Mouse (Mus musculus) embryonic facial prominence, embryonic 14.5 days (tissue): Measurements from ENCODE around the gene Usp29. TPM values are rescaled to one million over a fixed set of nuclear protein-coding genes. Genes with fewer than 3 reads are reported as not detected.

Source experiments
- ATAC-seq: fragments of 200-750 bp; cut with Nextera tagmentation; 2 replicates; pipeline ENCODE4 v1.8.0; 2017; ENCODE audit warnings: low read depth, moderate number of reproducible peaks, moderate TSS enrichment
- DNase-seq: peaks from one replicate; pipeline ENCODE4 v3.0.0-alpha.2; 2015; ENCODE audit warnings: low spot score
- H3K27ac ChIP-seq: fragments of 300-500 bp; sonication (generic); replicated peaks from 2 replicates; pipeline ENCODE4 v1.5.1; 2014; ENCODE audit warnings: low read depth, mild to moderate bottlenecking, low read length, moderate library complexity
- H3K27me3 ChIP-seq: fragments of 300-500 bp; sonication (generic); replicated peaks from 2 replicates; pipeline ENCODE4 v1.6.1; 2014; ENCODE audit warnings: low read length; ENCODE audit not compliant: control insufficient read depth, insufficient read depth
- H3K36me3 ChIP-seq: fragments of 300-500 bp; sonication (generic); 2 replicates; pipeline ENCODE4 v1.6.1; 2014; ENCODE audit warnings: low read length, mixed read lengths; ENCODE audit not compliant: control insufficient read depth, insufficient read depth
- H3K4me1 ChIP-seq: fragments of 300-500 bp; sonication (generic); 2 replicates; pipeline ENCODE4 v1.6.1; 2014; ENCODE audit warnings: antibody characterized with exemption, low read length; ENCODE audit not compliant: control insufficient read depth, insufficient read depth
- H3K4me2 ChIP-seq: fragments of 300-500 bp; sonication (generic); 2 replicates; pipeline ENCODE4 v1.6.1; 2014; ENCODE audit warnings: low read depth, mild to moderate bottlenecking, low read length, moderate library complexity, mixed read lengths
- H3K4me3 ChIP-seq: fragments of 300-500 bp; sonication (generic); 2 replicates; pipeline ENCODE4 v1.5.1; 2014; ENCODE audit warnings: low read depth, mild to moderate bottlenecking, low read length
- H3K9ac ChIP-seq: fragments of 300-500 bp; sonication (generic); 2 replicates; pipeline ENCODE4 v1.6.1; 2014; ENCODE audit warnings: low read depth, mild to moderate bottlenecking, low read length, moderate library complexity, mixed read lengths
- H3K9me3 ChIP-seq: fragments of 300-500 bp; sonication (generic); 2 replicates; pipeline ENCODE4 v1.6.1; 2016; ENCODE audit warnings: low read length; ENCODE audit not compliant: control insufficient read depth
- WGBS: fragments of 180-500 bp; shearing (Covaris S2); extraction: QIAGEN DNeasy Blood & Tissue Kit; methylation state at CpG from one replicate; pipeline ENCODE4 v1.1.7; 2014; 5-methylcytosine and 5-hydroxymethylcytosine counted together
- polyA plus RNA-seq: library from polyadenylated mRNA; unstranded; fragments of >200 nt; fragmentation: Nextera tagmentation; extraction: Ambion mirVana; gene quantifications from 2 replicates; pipeline ENCODE4 v1.2.1, GENCODE M21; 2014

The Usp29 gene
- 12.2 and 12.7 TPM in 2 replicates for polyA plus RNA-seq

DNA sequence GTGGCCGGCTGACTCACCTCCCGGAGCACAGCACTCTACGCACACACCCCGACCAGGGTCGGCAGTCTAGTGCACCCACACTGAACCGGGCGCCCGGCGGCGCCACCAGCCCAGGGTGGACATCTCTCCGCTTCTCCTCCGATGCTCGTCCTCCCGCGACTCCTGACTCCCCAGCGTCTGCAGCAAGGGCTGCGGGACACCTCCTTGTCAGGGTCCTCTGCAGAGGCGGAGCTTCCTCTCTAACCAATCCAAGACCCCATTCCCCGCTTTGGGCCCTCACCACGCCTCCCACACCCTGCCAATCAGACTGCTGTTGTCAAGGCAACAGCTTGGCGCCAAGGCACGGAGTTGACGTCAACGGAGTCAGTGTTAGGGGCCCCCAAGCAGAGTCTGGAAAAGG lies at the start of gene Usp29, which contains the start of gene Peg3:
Usp29 (plus strand) TSS at position 338 of the 400 bp plus-strand sequence.
Peg3 (minus strand) TSS at position 191 of the 400 bp plus-strand sequence.
- peaks cover 12% of the 10 kb centered on the region for H3K36me3 ChIP-seq
- H3K9ac ChIP-seq = peak within 1 kb of the TSS; percentile 79
- H3K9me3 ChIP-seq = peaks cover 44% of the 10 kb centered on the region
- no peaks in the 10 kb centered on the region for H3K27me3 ChIP-seq
- no peaks in the 10 kb centered on the region for H3K4me1 ChIP-seq
- WGBS = 61% methylated on average over 24 of the region's 24 CpGs
- ATAC-seq = peak; percentile 54
- H3K4me3 ChIP-seq = peak within 1 kb of the TSS; percentile 63
- peak within 1 kb of the TSS; percentile 56 for H3K4me2 ChIP-seq
- DNase-seq = peak; percentile 97
- H3K27ac ChIP-seq = peak within 1 kb of the TSS; percentile 90

DNA sequence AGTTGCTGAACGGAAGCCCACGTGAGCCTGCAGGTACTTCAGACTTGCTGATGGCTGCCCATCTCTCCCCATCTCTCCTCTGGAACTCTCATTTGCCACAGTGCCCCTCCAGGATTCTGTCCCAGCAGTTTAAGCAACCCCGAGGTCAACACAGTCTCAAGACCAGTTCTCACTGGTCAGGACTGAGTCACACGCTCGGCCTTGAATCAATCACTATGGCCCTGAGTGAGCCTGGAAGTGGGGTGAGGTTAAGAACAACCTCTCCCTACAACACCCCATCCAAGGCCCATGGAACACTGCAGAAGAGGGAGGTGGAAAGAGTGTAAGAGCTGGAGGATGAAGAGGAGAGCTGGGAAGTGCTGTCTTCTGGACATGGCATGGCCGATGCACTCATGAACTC lies 44.9 kb upstream of the Usp29 start:
- no peak for DNase-seq
- no peak overlapping the region for H3K4me3 ChIP-seq
- ATAC-seq = no peak
- no peaks in the 10 kb centered on the region for H3K9me3 ChIP-seq
- no peaks in the 10 kb centered on the region for H3K27me3 ChIP-seq
- H3K4me1 ChIP-seq = no peaks in the 10 kb centered on the region
- WGBS = 93% methylated on average over 6 of the region's 6 CpGs
- H3K27ac ChIP-seq = no peak overlapping the region
- peaks cover 12% of the 10 kb centered on the region for H3K36me3 ChIP-seq
- H3K9ac ChIP-seq = no peak overlapping the region
- H3K4me2 ChIP-seq = no peak overlapping the region

DNA sequence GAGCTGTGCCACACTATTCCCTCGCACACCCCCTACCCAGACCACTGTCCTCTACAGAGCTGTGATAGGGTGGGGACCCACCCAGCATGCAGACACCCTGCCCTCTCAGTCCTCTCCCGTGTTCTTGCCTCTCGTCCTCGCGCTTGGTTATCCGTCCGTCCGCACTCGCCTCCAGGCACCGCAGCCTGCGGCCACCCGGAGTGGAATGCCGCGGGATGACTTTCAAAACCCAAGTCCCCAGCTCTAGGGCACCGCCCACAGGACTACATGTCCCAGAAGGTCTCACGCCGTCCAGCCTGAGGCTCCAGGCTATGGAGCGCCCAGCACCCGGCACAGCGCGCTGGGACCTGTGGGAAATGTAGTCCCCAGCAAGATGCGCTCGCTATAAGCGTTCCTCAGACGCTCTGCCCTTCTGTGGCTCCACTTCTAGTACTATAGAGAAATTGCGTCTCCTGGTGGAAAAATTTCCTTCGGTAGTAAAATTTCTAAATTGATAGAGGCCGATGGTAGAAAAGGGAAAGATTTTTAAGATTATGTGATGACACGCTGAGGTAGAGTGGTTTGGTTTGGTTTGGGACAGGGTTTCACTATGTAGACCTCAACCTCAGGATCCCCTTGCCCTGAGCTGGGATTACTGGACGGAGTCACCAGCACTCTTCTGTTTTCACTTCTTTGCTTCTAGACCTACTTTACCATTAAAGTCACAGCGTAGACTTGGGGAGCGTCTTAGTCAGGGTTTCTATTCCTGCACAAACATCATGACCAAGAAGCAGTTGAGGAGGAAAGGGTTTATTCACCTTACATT lies 33.9 kb upstream of the Usp29 start, which contains the start of gene Zim1:
Zim1 (minus strand) TSS at position 210 of the 805 bp plus-strand sequence.
- 10% methylated on average over 32 of the region's 32 CpGs for WGBS
- H3K9ac ChIP-seq = peak within 1 kb of the TSS; percentile 71
- H3K27ac ChIP-seq = peak within 1 kb of the TSS; percentile 35
- no peaks in the 10 kb centered on the region for H3K4me1 ChIP-seq
- H3K36me3 ChIP-seq = no peaks in the 10 kb centered on the region
- peak within 1 kb of the TSS; percentile 65 for H3K4me2 ChIP-seq
- H3K4me3 ChIP-seq = peak within 1 kb of the TSS; percentile 58
- H3K9me3 ChIP-seq = no peaks in the 10 kb centered on the region
- no peaks in the 10 kb centered on the region for H3K27me3 ChIP-seq
- DNase-seq = peak; percentile 98
- peak; percentile 100 for ATAC-seq

DNA sequence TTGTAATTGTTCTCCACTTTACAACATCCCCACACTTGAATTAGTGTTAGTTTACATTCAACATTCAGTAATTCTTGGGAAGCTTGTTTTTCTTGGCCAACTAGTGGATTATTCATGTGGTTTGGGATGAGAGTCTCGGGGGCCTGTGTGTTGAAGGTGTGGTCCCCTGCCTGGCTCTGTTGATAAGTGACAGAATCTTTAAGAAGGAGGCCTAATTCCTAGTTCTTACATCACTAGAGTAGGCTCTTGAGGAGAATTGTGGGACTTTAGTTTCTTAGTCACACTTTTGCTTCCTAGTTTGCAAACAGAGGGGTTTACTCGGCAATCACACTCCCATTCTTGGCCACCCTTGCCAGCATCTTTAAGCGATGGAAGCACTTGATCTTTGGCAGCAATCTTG lies 31.1 kb upstream of the Usp29 start:
- Histone ChIP-seq H3K4me3 (no peak overlapping the region), H3K9me3 (no peaks in the 10 kb centered on the region), H3K4me2 (no peak overlapping the region), H3K9ac (no peak overlapping the region), H3K27ac (no peak overlapping the region), H3K27me3 (no peaks in the 10 kb centered on the region), H3K4me1 (no peaks in the 10 kb centered on the region), H3K36me3 (no peaks in the 10 kb centered on the region)
- WGBS = 83% methylated on average over 3 of the region's 3 CpGs
- no peak for ATAC-seq
- DNase-seq = no peak

DNA sequence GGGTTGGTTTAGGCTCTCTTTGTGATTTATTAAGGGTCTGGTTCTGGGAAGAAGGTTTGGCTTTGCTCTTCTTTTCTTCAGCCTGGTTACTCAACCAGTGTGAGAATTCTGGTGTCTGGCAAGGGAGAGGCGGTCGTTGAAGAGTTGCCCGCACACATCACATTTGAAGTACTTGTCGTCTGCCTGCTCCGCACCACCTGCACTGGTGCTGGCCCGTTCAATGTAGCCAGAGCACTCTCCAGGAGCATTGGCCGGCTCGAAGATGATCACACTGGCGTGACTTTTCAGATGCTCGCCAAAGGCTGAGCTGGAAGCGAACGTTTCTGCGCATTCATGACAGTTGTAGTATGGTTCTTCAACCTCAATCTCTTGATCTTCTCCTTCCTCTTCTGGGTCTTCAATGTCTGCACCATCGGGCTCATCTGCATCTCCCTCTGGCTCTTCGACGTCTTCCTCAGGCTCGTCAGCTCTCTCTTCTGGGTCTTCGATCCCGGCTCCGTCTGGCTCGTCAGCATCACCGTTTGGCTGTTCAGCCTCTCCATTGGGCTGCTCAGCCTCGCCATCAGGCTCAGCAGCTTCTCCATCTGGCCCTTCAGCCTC lies 22.9 kb upstream of the Usp29 start:
- Histone ChIP-seq H3K9me3 (0 out of 2 replicates have a peak, but pooled peaks cover 5% of the 10 kb centered on the region), H3K27me3 (no peaks in the 10 kb centered on the region), H3K4me2 (no peak overlapping the region), H3K4me3 (no peak overlapping the region), H3K27ac (no peak overlapping the region), H3K4me1 (no peaks in the 10 kb centered on the region), H3K9ac (no peak overlapping the region), H3K36me3 (peaks cover 68% of the 10 kb centered on the region)
- DNase-seq (no peak), ATAC-seq (no peak)
- WGBS = 93% methylated on average over 23 of the region's 23 CpGs

DNA sequence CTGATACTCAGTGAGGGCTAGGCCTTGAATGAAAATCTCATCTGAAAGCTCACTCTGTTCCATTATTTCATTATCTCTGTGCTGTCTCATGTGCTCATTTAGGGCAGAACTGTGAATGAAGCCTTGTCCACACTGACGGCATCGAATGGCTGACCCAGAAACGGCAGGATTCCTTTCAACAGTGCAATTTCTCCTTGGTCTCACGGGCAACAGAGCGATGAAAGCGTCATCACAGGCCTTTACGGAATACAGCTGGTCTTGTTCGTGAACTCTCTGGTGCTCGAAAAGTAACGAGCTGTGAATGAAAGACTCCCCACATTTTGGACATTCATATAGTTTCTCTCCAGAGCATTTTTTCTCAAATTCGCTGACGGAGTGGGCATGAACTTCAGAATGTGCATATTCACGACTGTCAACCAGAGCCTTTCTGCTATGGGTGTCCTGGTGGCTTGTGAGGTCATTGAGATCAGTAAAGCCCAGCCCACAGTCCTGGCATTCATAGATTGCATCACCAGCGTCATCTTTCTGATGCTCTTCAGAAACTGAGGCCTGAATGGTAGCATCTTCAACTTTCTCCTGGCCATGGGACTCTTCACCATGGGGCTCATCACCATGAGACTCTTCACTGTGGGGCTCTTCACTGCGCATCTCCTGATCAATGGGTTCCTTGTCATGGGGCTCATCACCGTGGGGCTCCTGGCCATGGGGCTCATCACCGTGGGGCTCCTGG lies 21.8 kb upstream of the Usp29 start:
- ATAC-seq = no peak
- 86% methylated on average over 17 of the region's 17 CpGs for WGBS

DNA sequence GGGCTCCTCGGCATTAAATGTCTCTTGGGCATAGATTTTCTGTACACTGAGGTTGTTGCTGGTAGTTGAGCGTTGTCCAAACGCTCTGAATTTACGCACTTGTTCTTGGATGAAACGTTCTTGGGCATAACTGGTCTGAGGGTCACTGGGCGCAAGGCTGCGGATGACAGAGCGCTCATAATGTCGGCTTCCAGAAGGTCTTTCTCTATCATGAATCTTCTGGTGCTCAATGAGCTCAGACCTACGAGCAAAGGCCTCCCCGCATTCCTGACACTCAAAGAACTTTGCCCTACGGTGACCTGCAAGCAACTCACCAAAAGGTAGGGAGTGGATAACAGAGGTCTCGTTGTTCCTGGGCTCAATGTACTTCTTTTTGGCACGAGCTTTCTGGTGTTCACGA lies 21.0 kb upstream of the Usp29 start:
- ATAC-seq (no peak), DNase-seq (no peak)
- peaks cover 76% of the 10 kb centered on the region for H3K36me3 ChIP-seq
- H3K27ac ChIP-seq = no peak overlapping the region
- no peak overlapping the region for H3K4me3 ChIP-seq
- no peaks in the 10 kb centered on the region for H3K4me1 ChIP-seq
- 94% methylated on average over 15 of the region's 15 CpGs for WGBS
- no peaks in the 10 kb centered on the region for H3K27me3 ChIP-seq
- H3K9ac ChIP-seq = no peak overlapping the region
- H3K9me3 ChIP-seq = 0 out of 2 replicates have a peak, but pooled peaks cover 5% of the 10 kb centered on the region
- no peak overlapping the region for H3K4me2 ChIP-seq

More for the DNA sequence above, 21.8 kb upstream of the Usp29 start:
- peaks cover 76% of the 10 kb centered on the region for H3K36me3 ChIP-seq
- H3K27me3 ChIP-seq = no peaks in the 10 kb centered on the region
- H3K4me3 ChIP-seq = no peak overlapping the region
- 0 out of 2 replicates have a peak, but pooled peaks cover 5% of the 10 kb centered on the region for H3K9me3 ChIP-seq
- no peaks in the 10 kb centered on the region for H3K4me1 ChIP-seq
- no peak for DNase-seq
- no peak overlapping the region for H3K4me2 ChIP-seq
- no peak overlapping the region for H3K9ac ChIP-seq
- H3K27ac ChIP-seq = no peak overlapping the region

DNA sequence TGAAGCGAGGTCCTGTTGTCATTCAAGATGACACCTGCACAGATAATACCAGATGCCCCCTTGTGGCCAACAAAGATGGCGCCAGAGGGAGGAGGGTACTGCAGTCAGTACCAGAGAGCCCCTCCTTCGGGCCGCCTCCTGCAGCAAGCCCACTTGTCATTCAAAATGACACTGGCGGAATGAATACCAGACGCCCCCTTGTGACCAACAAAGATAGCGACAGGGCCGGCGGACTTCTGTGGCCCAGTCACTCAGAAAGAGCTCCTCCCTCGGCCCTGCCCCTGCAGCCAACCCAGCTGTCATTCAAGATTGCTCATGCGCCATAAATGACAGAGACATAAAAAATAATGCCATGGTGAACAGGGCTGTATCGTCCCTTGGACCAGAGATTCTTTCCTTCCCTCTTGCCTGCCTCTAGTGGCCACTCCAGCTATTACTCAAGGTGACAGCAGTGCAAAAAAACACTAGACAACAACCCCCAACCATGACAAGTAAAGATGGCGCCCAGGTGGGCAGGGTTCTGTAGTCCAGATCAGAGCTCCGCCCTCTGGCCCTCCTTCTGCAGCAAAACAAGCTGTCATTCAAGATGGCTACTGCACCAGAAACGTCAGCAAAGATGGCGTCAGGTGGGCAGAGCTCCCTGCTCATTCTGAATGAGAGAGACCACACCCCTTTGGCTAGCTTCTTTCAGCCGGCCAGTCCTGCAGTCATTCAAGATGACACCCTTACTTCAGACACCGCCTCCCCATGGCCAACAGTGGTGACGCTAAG lies 2.8 kb upstream of the Usp29 start:
- H3K4me3 ChIP-seq = peak overlapping the region; percentile 63
- ATAC-seq (peak; percentile 53), DNase-seq (peak; percentile 94)
- H3K36me3 ChIP-seq = peaks cover 38% of the 10 kb centered on the region
- WGBS = 67% methylated on average over 19 of the region's 19 CpGs
- H3K4me1 ChIP-seq = no peaks in the 10 kb centered on the region
- H3K27me3 ChIP-seq = no peaks in the 10 kb centered on the region
- no peak overlapping the region for H3K9ac ChIP-seq
- H3K27ac ChIP-seq = peak overlapping the region; percentile 81
- peaks cover 44% of the 10 kb centered on the region for H3K9me3 ChIP-seq
- H3K4me2 ChIP-seq = peak overlapping the region; percentile 44
